Mouse (Mus musculus) forebrain, embryonic 11.5 days (tissue): ENCODE data around the gene Wdr93. TPM values are rescaled to one million over a fixed set of nuclear protein-coding genes. Genes with fewer than 3 reads are reported as not detected.

Experiments used
- ATAC-seq: fragments of 200-750 bp; cut with Nextera tagmentation; replicated peaks from 2 replicates; pipeline ENCODE4 v1.8.0; 2017; ENCODE audit warnings: moderate TSS enrichment; ENCODE audit not compliant: low FRiP score
- DNase-seq: peaks from one replicate; pipeline ENCODE4 v3.0.0-alpha.2; 2017; ENCODE audit warnings: low spot score
- H3K27ac ChIP-seq: fragments of 300-500 bp; sonication (generic); 2 replicates; pipeline ENCODE4 v1.5.1; 2014; ENCODE audit warnings: low read depth, low read length
- H3K27me3 ChIP-seq: fragments of 300-500 bp; sonication (generic); 2 replicates; pipeline ENCODE4 v1.6.1; 2014; ENCODE audit warnings: mild to moderate bottlenecking, low read length, mixed read lengths; ENCODE audit not compliant: control insufficient read depth, insufficient read depth
- H3K36me3 ChIP-seq: fragments of 300-500 bp; sonication (generic); 2 replicates; pipeline ENCODE4 v1.6.1; 2014; ENCODE audit warnings: mild to moderate bottlenecking, low read length, moderate library complexity, mixed read lengths; ENCODE audit not compliant: control insufficient read depth, insufficient read depth
- H3K4me1 ChIP-seq: fragments of 300-500 bp; sonication (generic); replicated peaks from 2 replicates; pipeline ENCODE4 v1.6.1; 2014; ENCODE audit warnings: low read length, mixed read lengths; ENCODE audit not compliant: control insufficient read depth, insufficient read depth
- H3K4me2 ChIP-seq: fragments of 300-500 bp; sonication (generic); 2 replicates; pipeline ENCODE4 v1.6.1; 2014; ENCODE audit warnings: low read depth, mild to moderate bottlenecking, low read length, moderate library complexity, mixed read lengths; ENCODE audit not compliant: severe bottlenecking
- H3K4me3 ChIP-seq: fragments of 300-500 bp; sonication (generic); 2 replicates; pipeline ENCODE4 v1.5.1; 2014; ENCODE audit warnings: low read depth, low read length
- H3K9ac ChIP-seq: fragments of 300-500 bp; sonication (generic); 2 replicates; pipeline ENCODE4 v1.6.1; 2014; ENCODE audit warnings: low read length
- H3K9me3 ChIP-seq: fragments of 300-500 bp; sonication (generic); 2 replicates; pipeline ENCODE4 v1.6.1; 2016; ENCODE audit warnings: low read length, mixed read lengths; ENCODE audit not compliant: control insufficient read depth
- WGBS: fragments of 180-500 bp; shearing (Covaris S2); extraction: QIAGEN DNeasy Blood & Tissue Kit; methylation state at CpG from one replicate; pipeline ENCODE4 v1.1.7; 2014; 5-methylcytosine and 5-hydroxymethylcytosine counted together
- polyA plus RNA-seq: library from polyadenylated mRNA; unstranded; fragments of >200 nt; fragmentation: Nextera tagmentation; extraction: Ambion mirVana; gene quantifications from 2 replicates; pipeline ENCODE4 v1.2.1, GENCODE M21; 2014

The Wdr93 gene
- polyA plus RNA-seq, 1 experiment from 2014 or later = 0.21 TPM

DNA sequence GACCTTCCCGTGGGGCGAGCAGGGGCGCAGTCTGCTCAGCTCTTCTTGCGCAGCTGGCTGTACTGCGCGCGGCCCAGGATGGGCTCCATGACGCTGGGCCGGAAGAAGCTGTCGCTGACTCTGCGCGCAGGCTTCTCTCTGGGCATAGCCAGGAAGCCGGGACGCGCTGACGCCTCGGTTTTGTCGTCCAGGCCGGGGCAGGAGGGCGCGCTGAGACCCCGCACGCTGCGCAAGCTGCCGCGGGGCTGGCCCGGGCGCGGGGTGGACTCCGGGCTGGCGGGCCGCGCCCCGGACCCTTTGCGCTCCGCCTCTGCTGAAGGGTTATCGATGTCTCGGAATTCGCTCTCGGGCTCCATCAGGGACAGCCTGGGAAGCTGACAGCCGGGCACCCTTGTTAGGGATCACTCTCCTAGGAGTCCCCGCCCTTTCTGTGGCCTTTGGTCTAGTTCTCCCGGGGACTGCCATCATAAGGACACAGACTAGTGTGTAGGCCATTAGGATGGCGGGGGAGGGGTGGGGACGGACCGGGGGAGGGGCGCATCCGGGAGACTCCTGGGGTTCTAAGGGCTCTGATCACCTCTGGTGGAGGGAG, 21.5 kb upstream of the Wdr93 start:
- Histone ChIP-seq H3K36me3 (no peaks in the 10 kb centered on the region), H3K9ac (peak overlapping the region; percentile 68), H3K4me3 (peak overlapping the region; percentile 54), H3K4me2 (peak overlapping the region; percentile 82), H3K9me3 (no peaks in the 10 kb centered on the region), H3K27me3 (peaks cover 20% of the 10 kb centered on the region), H3K27ac (no peak overlapping the region), H3K4me1 (peaks cover 3% of the 10 kb centered on the region; the same call in 1 of the 2 replicates)
- DNase-seq (peak; percentile 73), ATAC-seq (peak; percentile 53; the same call in 1 of the 2 replicates)
- under 1% methylated on average over 48 of the region's 48 CpGs for WGBS

DNA sequence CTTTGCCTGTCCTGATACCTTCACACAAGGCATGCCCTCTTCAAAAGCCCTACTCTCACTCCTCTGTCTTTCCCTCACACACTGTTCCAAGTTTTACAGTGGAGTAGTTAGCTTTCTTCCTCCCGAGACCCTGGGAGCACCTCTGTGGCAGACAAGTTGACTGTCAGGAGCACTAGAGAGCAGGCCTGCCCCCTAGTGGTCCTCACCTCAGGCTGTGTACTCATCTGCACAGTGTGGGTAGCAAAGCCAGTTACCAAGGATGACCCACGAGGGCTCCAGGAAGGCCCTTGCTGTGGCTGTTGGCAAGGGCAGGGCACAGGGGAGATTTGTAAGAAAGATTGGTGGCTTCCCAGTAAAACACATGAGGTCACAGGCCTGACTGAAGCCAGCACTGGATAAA, 15.9 kb upstream of the Wdr93 start:
- Histone ChIP-seq H3K27ac (no peak overlapping the region), H3K27me3 (peaks cover 9% of the 10 kb centered on the region), H3K4me1 (no peaks in the 10 kb centered on the region), H3K4me2 (no peak overlapping the region), H3K36me3 (no peaks in the 10 kb centered on the region), H3K9ac (no peak overlapping the region), H3K4me3 (no peak overlapping the region), H3K9me3 (no peaks in the 10 kb centered on the region)
- DNase-seq (peak; percentile 83), ATAC-seq (no peak)
- 27% methylated on average over 2 of the region's 2 CpGs for WGBS

DNA sequence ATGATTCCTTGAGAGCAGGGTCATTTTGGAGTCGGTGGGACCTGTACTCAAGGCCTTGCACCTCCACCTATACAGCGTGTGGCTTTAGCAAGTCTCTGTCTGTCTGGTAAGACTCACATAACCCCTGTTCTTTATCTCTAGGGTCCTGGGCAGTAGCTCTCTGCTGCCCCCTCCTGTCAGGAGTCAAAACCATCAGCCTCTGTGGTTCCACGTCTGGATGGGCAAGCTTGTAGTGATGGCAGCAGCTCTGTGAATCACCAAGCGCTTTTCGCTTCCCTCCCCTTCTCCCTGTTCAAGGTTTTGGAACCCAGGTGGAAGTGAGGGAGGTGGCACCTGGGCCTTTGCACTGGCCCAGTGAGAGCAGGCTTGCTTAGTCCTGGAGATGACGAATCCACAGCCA, 14.7 kb upstream of the Wdr93 start:
- H3K4me3 ChIP-seq = no peak overlapping the region
- no peak overlapping the region for H3K4me2 ChIP-seq
- no peak overlapping the region for H3K27ac ChIP-seq
- WGBS = 27% methylated on average over 6 of the region's 6 CpGs
- peak; percentile 83 for DNase-seq
- H3K9ac ChIP-seq = no peak overlapping the region
- peak; percentile 22; the same call in 1 of the 2 replicates for ATAC-seq
- peaks cover under 1% of the 10 kb centered on the region; the same call in 1 of the 2 replicates for H3K27me3 ChIP-seq
- H3K4me1 ChIP-seq = no peaks in the 10 kb centered on the region
- H3K9me3 ChIP-seq = no peaks in the 10 kb centered on the region
- no peaks in the 10 kb centered on the region for H3K36me3 ChIP-seq

DNA sequence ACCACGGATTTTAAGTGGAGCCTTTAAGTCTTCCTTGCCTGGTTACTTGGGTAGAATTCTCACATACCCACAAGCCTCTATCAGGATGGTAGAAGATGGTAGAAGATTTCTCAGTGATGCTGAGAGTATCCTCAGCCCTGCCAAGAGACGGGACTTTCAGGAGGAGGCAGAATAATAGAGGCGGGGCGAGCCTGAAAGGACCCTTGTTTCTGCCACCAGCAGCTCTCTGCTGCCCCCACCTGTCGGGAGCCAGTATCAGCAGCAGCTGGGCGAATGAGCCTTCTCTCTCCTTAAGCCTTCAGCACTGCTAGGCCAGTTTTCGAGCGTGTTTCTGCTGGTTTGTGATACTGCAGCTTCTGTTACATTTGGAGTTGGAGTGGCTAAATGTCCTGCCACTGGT, 13.8 kb upstream of the Wdr93 start:
- no peaks in the 10 kb centered on the region for H3K9me3 ChIP-seq
- ATAC-seq (peak; percentile 71), DNase-seq (peak; percentile 90)
- WGBS = 9% methylated on average over 8 of the region's 8 CpGs
- no peaks in the 10 kb centered on the region for H3K36me3 ChIP-seq
- no peak overlapping the region for H3K27ac ChIP-seq
- no peak overlapping the region for H3K4me2 ChIP-seq
- 0 out of 2 replicates have a peak overlapping the region, but pooled peaks have one; percentile 4 for H3K9ac ChIP-seq
- H3K27me3 ChIP-seq = no peaks in the 10 kb centered on the region
- H3K4me3 ChIP-seq = no peak overlapping the region
- H3K4me1 ChIP-seq = no peaks in the 10 kb centered on the region

GRCm38 (mm10) chr7:79729743-79730370, 13.1 kb upstream of the Wdr93 start:
- Histone ChIP-seq H3K4me1 (no peaks in the 10 kb centered on the region), H3K27me3 (no peaks in the 10 kb centered on the region), H3K4me3 (no peak overlapping the region), H3K9ac (no peak overlapping the region), H3K36me3 (no peaks in the 10 kb centered on the region), H3K9me3 (no peaks in the 10 kb centered on the region), H3K27ac (no peak overlapping the region), H3K4me2 (no peak overlapping the region)
- DNase-seq = peak; percentile 61
- no peak; the same call in 1 of the 2 replicates for ATAC-seq
- WGBS = 67% methylated on average over 11 of the region's 11 CpGs

DNA sequence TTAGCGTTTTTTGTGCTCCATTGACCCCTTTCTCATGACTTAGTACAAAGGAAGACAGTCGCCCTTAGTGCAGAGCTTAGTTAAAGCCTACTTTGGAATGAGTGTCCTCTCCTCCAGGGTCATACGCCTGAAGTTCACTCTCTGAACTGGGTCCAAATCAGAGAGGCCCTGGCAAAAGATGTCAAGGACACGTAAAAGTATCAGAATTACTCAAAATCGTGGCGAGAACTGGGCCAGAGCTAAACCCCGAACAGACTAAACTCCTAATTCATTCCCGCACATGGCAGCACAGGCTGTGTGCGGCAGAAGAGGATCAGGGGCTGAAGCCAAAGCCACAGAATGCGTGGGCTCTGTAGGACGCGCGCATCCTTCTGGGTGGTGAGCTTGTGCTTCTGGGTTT, 11.5 kb upstream of the Wdr93 start:
- Histone ChIP-seq H3K4me1 (no peaks in the 10 kb centered on the region), H3K4me3 (no peak overlapping the region), H3K4me2 (no peak overlapping the region), H3K9ac (no peak overlapping the region), H3K27ac (no peak overlapping the region), H3K9me3 (no peaks in the 10 kb centered on the region), H3K36me3 (no peaks in the 10 kb centered on the region), H3K27me3 (no peaks in the 10 kb centered on the region)
- ATAC-seq = no peak
- DNase-seq = no peak
- WGBS = 77% methylated on average over 13 of the region's 13 CpGs

- Histone ChIP-seq H3K4me3 (no peak within 1 kb of the TSS), H3K36me3 (no peaks in the 10 kb centered on the region), H3K4me2 (no peak within 1 kb of the TSS), H3K9me3 (no peaks in the 10 kb centered on the region), H3K9ac (no peak within 1 kb of the TSS), H3K27ac (no peak within 1 kb of the TSS), H3K27me3 (no peaks in the 10 kb centered on the region), H3K4me1 (no peaks in the 10 kb centered on the region)
- ATAC-seq (no peak), DNase-seq (no peak)
- WGBS = 60% methylated on average over 4 of the region's 4 CpGs
These were observed 10.3 kb upstream of the Wdr93 start, which contains the start of gene Plin1 for GRCm38 (mm10) chr7:79732622-79733021. TSS of gene Plin1 (minus strand) at chr7:79732903.

GRCm38 (mm10) chr7:79734563-79734962, 8.4 kb upstream of the Wdr93 start:
- no peak overlapping the region for H3K9ac ChIP-seq
- no peak overlapping the region for H3K4me3 ChIP-seq
- no peaks in the 10 kb centered on the region for H3K36me3 ChIP-seq
- H3K27ac ChIP-seq = no peak overlapping the region
- no peaks in the 10 kb centered on the region for H3K4me1 ChIP-seq
- ATAC-seq = no peak
- WGBS = 78% methylated on average over 8 of the region's 8 CpGs
- no peak for DNase-seq
- no peaks in the 10 kb centered on the region for H3K27me3 ChIP-seq
- H3K9me3 ChIP-seq = no peaks in the 10 kb centered on the region
- H3K4me2 ChIP-seq = no peak overlapping the region

DNA sequence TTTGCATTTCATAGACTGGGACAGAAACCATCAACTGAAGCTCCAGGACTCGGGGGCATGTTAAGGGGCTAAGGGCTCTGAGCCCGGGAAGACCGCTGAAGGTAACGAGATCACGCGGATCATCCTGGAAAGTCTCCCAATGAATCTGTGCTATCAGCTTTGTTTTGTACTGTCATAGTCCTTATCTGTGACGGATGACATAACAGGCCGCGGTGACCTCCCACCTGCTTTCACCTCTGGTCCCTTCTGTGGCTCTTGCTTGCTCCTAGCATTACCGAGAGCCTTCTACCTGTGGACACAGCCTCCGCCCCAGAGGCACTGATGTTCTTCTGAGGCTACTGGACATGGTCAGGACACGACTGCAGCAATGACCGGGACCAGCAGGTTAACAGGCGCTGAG, 6.5 kb upstream of the Wdr93 start:
- DNase-seq = no peak
- ATAC-seq = no peak
- Histone ChIP-seq H3K9ac (no peak overlapping the region), H3K27ac (no peak overlapping the region), H3K9me3 (no peaks in the 10 kb centered on the region), H3K4me2 (no peak overlapping the region), H3K27me3 (no peaks in the 10 kb centered on the region), H3K36me3 (no peaks in the 10 kb centered on the region), H3K4me3 (no peak overlapping the region), H3K4me1 (no peaks in the 10 kb centered on the region)
- 95% methylated on average over 14 of the region's 14 CpGs for WGBS
